Mouse (Mus musculus) layer of hippocampus, adult 9-11 months (tissue): ENCODE measurements around the gene Rraga.
"Not testable (repeated sequence)": the region's sequence is repeated elsewhere in the genome, so short reads cannot be mapped to it uniquely, and the experiment has no call there.

Experiments used
- DNase-seq: peaks from one replicate; pipeline ENCODE4 v3.0.0; 2022

The Rraga gene

GRCm38 (mm10) chr4:86611524-86612288 is 36.2 kb downstream of the Rraga start, which contains the start of gene Haus6:
Haus6 (minus strand) TSS chr4:86612055.
- DNase-seq: peak; percentile 97

- DNase-seq: no peak
These were observed 36.8 kb downstream of the Rraga start for GRCm38 (mm10) chr4:86612289-86612620.

GRCm38 (mm10) chr4:86620506-86620905 is 45.0 kb downstream of the Rraga start:
- DNase-seq: no peak

GRCm38 (mm10) chr4:86622116-86622515 is 46.6 kb downstream of the Rraga start:
- DNase-seq: no peak

- not testable (repeated sequence) for DNase-seq
These were observed 47.1 kb downstream of the Rraga start for GRCm38 (mm10) chr4:86622532-86622931.

- no peak for DNase-seq
These were observed 50.0 kb downstream of the Rraga start for GRCm38 (mm10) chr4:86625463-86625862.

- not testable (repeated sequence) for DNase-seq
These were observed 51.0 kb downstream of the Rraga start for GRCm38 (mm10) chr4:86626496-86626895.
